Mouse (Mus musculus) stomach, embryonic 15.5 days (tissue): ENCODE measurements around the gene Ubb. TPM values are rescaled to one million over a fixed set of nuclear protein-coding genes. Genes with fewer than 3 reads are reported as not detected.

ENCODE experiments used
- ATAC-seq: fragments of 200-750 bp; cut with Nextera tagmentation; 2 replicates; pipeline ENCODE4 v1.8.0; 2017; ENCODE audit warnings: low read depth, moderate number of reproducible peaks, moderate TSS enrichment; ENCODE audit not compliant: insufficient read depth, low FRiP score
- H3K27ac ChIP-seq: fragments of 300-500 bp; sonication (generic); 2 replicates; pipeline ENCODE4 v1.5.1; 2015; ENCODE audit warnings: mild to moderate bottlenecking, inconsistent platforms
- H3K27me3 ChIP-seq: fragments of 300-500 bp; sonication (generic); replicated peaks from 2 replicates; pipeline ENCODE4 v1.6.1; 2015; ENCODE audit warnings: inconsistent platforms
- H3K36me3 ChIP-seq: fragments of 300-500 bp; sonication (generic); 2 replicates; pipeline ENCODE4 v1.6.1; 2015; ENCODE audit warnings: inconsistent platforms
- H3K4me1 ChIP-seq: fragments of 300-500 bp; sonication (generic); 2 replicates; pipeline ENCODE4 v1.6.1; 2015; ENCODE audit warnings: inconsistent platforms
- H3K4me2 ChIP-seq: fragments of 300-500 bp; sonication (generic); 2 replicates; pipeline ENCODE4 v1.6.1; 2015; ENCODE audit warnings: mild to moderate bottlenecking, inconsistent platforms
- H3K4me3 ChIP-seq: fragments of 300-500 bp; sonication (generic); replicated peaks from 2 replicates; pipeline ENCODE4 v1.5.1; 2015; ENCODE audit warnings: inconsistent platforms
- H3K9ac ChIP-seq: fragments of 300-500 bp; sonication (generic); 2 replicates; pipeline ENCODE4 v1.6.1; 2015; ENCODE audit warnings: inconsistent platforms
- H3K9me3 ChIP-seq: fragments of 300-500 bp; sonication (generic); 2 replicates; pipeline ENCODE4 v1.6.1; 2016; ENCODE audit warnings: inconsistent platforms
- WGBS: fragments of 180-500 bp; shearing (Covaris S2); methylation state at CpG from one replicate; pipeline ENCODE4 v1.1.7; 2015; 5-methylcytosine and 5-hydroxymethylcytosine counted together
- polyA plus RNA-seq: library from polyadenylated mRNA; unstranded; fragments of >200 nt; fragmentation: Nextera tagmentation; extraction: Ambion mirVana; gene quantifications from 2 replicates; pipeline ENCODE4 v1.2.1, GENCODE M21; 2015

Ubb gene
- polyA plus RNA-seq, 1 experiment from 2014 or later = 2,363 TPM

DNA sequence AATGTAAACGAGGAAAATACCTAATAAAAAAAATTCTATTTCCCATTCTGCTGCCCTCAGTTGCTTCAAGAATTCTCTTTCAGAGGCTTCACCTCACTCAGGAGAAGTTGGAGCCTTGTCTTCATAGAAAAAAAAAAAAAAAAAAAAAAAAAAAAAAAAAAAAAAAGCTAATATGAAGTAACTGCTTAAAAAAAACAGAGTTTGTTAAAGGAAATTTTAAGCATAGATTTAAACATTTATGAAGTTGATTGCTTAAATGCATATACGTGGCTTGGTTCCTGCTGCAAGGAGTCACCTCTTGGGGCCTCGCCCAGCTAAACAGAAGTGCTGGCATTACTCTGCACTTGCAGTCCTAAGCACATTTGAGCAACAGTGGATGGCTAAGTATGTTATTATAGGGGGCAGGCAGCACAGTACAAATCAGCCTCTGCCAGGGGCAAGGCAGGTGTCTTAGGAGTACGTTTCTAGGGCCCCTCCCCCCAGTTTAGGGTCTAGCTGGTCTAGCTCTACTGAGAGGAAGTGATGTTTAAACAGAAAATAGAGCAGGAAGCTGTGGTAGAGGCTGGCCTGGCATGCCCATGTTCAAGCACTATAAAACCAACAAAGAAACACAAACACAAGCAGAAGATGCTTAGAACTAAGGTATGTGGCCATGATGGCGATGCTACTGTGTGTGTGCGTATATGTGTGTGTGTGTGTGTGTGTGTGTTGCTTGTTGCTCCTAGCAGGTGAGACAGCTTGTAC is 23.2 kb downstream of the Ubb start, which contains the start of gene Trpv2:
TSS of gene Trpv2 (plus strand) at position 528 of the 744 bp plus-strand sequence.
- H3K27me3 ChIP-seq = 0 out of 2 replicates have a peak, but pooled peaks cover 7% of the 10 kb centered on the region
- peak within 1 kb of the TSS; percentile 50 for H3K4me3 ChIP-seq
- H3K9me3 ChIP-seq = no peaks in the 10 kb centered on the region
- H3K9ac ChIP-seq = no peak within 1 kb of the TSS
- H3K27ac ChIP-seq = no peak within 1 kb of the TSS
- no peaks in the 10 kb centered on the region for H3K36me3 ChIP-seq
- no peak for ATAC-seq
- peak within 1 kb of the TSS; percentile 98 for H3K4me2 ChIP-seq
- peaks cover 9% of the 10 kb centered on the region; the same call in 1 of the 2 replicates for H3K4me1 ChIP-seq
- 70% methylated on average over 6 of the region's 6 CpGs for WGBS

DNA sequence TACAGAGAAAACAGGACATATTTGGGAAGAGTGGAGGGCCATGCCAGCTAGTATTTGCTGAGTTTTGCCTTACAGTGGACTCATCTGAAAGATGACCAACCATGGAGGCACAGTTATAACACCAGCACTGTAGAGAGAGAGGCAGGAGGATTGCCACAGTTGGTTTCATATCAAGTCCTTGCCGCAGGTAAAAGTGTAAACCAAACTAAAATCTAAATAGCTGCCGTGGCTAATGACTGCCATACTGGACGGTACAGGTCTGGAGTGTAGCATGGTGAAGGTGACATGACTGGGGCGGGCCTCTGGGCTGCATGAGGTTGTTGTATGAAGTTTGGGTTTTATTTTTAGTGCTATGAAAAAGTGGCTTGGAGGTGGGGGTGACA is 23.7 kb downstream of the Ubb start:
- no peak overlapping the region for H3K4me2 ChIP-seq
- H3K4me1 ChIP-seq = peaks cover 9% of the 10 kb centered on the region; the same call in 1 of the 2 replicates
- H3K9me3 ChIP-seq = no peaks in the 10 kb centered on the region
- H3K4me3 ChIP-seq = no peak overlapping the region
- no peak for ATAC-seq
- 79% methylated on average over 4 of the region's 4 CpGs for WGBS
- no peaks in the 10 kb centered on the region for H3K36me3 ChIP-seq
- no peak overlapping the region for H3K9ac ChIP-seq
- H3K27me3 ChIP-seq = 0 out of 2 replicates have a peak, but pooled peaks cover 7% of the 10 kb centered on the region
- no peak overlapping the region for H3K27ac ChIP-seq

DNA sequence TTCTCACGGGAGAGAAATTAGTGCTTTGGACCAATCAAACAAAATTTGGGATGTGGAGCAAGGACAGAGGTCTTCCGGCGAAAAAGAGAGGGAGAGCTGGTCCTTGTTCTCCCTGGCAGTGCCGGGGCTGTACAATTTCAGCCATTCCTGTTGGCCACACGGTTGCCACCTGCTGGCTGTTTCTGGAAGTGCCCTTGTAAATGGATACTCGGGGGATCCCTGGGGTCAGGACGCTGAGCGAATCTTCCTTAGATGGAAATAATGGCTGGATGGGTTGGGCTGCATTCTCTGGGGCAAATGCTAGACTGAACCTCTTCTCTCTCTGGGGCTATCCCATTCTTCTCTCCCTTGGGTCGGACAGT is 24.3 kb downstream of the Ubb start:
- Histone ChIP-seq H3K9ac (peak overlapping the region; percentile 29), H3K4me1 (peaks cover 9% of the 10 kb centered on the region; the same call in 1 of the 2 replicates), H3K36me3 (no peaks in the 10 kb centered on the region), H3K9me3 (no peaks in the 10 kb centered on the region), H3K4me2 (peak overlapping the region; percentile 98), H3K4me3 (peak overlapping the region; percentile 50), H3K27me3 (0 out of 2 replicates have a peak, but pooled peaks cover 7% of the 10 kb centered on the region), H3K27ac (peak overlapping the region; percentile 48; the same call in 1 of the 2 replicates)
- ATAC-seq = peak; percentile 65
- 2% methylated on average over 9 of the region's 9 CpGs for WGBS

DNA sequence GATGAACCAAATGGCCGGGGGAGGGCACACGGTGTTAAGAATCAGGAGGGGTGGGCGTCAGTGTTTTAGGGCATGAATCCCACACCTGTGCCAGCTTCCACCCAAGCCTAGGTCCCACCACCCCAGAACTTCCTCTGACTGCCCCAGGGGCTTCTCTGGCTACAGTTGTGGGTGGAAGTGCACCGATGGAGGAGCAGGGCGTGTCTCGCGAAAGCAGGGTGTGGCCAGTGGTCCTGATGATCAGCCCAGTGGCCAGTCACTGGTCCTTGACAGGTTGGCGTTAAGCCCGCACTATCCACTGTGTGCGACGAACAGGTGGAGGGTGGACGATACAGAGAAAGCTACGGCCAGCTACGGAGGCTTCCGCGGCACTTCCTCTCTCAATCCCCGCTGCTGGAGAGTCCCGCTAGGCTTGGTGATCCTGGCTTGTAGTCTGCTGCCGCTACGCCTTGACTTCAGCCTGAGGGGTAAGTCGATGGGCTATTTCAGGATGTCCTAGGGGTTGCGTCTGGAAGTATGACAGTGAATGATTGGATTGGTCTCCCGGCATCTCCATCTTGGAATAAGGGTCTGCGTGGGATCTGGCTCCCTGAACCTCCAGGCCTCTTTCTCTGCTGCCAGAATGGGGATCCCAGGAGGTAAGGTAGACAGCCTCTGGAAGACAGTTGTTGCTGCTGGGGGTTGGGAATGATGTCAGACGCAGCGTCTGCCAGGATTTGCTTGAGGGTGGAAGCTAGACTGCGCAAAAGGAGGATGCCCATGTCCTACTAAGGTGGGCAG is 24.9 kb downstream of the Ubb start:
- ATAC-seq = peak; percentile 46
- Histone ChIP-seq H3K9me3 (no peaks in the 10 kb centered on the region), H3K4me1 (peaks cover 9% of the 10 kb centered on the region; the same call in 1 of the 2 replicates), H3K4me2 (peak overlapping the region; percentile 98), H3K27ac (peak overlapping the region; percentile 48; the same call in 1 of the 2 replicates), H3K36me3 (no peaks in the 10 kb centered on the region), H3K4me3 (peak overlapping the region; percentile 50), H3K27me3 (0 out of 2 replicates have a peak, but pooled peaks cover 7% of the 10 kb centered on the region), H3K9ac (peak overlapping the region; percentile 29)
- WGBS = 5% methylated on average over 27 of the region's 27 CpGs

DNA sequence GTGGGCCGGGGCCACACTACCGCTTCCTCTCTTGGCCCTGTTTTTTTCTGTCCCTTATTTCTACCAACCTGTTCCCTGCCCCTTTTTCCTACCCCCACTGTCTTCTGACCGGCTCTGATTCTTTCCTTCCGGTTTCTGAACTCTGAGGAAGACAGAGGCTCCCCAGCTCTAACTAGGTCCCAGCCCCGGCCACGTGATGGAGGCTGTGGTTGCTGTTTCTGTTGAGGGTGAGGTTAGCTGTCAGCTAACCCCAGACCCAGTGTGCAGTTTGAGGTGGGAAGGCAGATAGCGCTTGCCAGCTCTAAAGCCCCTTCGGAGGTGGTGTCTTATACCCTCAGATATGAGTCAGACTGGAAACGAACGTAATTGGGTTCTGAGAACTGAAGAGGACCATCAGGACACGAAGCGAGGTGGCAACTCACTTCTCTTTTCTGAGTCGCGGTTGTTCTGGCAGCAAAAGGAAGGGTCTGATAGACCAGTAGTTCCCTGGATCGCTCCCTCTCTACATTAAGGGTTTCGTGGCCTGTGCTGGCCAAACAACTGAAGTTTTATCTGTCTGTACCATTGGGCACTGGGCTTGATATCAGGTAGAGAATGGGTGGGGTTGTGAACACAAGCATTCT is 25.7 kb downstream of the Ubb start:
- H3K9me3 ChIP-seq = no peaks in the 10 kb centered on the region
- H3K4me1 ChIP-seq = peaks cover 9% of the 10 kb centered on the region; the same call in 1 of the 2 replicates
- H3K27ac ChIP-seq = peak overlapping the region; percentile 31; the same call in 1 of the 2 replicates
- H3K36me3 ChIP-seq = no peaks in the 10 kb centered on the region
- 0 out of 2 replicates have a peak, but pooled peaks cover 7% of the 10 kb centered on the region for H3K27me3 ChIP-seq
- peak overlapping the region; percentile 4; the same call in 1 of the 2 replicates for H3K9ac ChIP-seq
- peak overlapping the region; percentile 50 for H3K4me3 ChIP-seq
- WGBS = 58% methylated on average over 16 of the region's 16 CpGs
- peak overlapping the region; percentile 98 for H3K4me2 ChIP-seq
- ATAC-seq = no peak

DNA sequence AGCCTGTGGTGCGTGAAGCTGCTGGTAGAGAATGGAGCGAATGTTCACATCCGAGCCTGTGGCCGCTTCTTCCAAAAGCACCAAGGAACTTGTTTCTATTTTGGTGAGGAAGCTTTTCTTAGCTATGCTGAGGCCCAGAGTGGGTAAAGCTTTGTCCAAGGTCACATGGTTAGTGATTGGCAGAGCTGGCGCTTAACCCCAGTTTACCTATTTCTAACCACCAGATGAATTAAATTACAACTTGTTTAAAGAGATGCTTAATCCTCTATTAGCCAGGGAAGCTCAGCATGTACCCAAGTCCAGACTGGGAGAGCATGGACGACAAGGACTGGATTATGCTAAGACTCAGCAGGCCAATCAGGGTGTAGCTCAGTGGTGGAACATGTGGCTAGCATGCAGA is 32.1 kb downstream of the Ubb start:
- no peak for ATAC-seq
- Histone ChIP-seq H3K4me1 (no peaks in the 10 kb centered on the region), H3K9me3 (no peaks in the 10 kb centered on the region), H3K4me3 (no peak overlapping the region), H3K4me2 (no peak overlapping the region), H3K36me3 (no peaks in the 10 kb centered on the region), H3K27me3 (no peaks in the 10 kb centered on the region), H3K27ac (no peak overlapping the region), H3K9ac (no peak overlapping the region)
- 87% methylated on average over 6 of the region's 6 CpGs for WGBS

DNA sequence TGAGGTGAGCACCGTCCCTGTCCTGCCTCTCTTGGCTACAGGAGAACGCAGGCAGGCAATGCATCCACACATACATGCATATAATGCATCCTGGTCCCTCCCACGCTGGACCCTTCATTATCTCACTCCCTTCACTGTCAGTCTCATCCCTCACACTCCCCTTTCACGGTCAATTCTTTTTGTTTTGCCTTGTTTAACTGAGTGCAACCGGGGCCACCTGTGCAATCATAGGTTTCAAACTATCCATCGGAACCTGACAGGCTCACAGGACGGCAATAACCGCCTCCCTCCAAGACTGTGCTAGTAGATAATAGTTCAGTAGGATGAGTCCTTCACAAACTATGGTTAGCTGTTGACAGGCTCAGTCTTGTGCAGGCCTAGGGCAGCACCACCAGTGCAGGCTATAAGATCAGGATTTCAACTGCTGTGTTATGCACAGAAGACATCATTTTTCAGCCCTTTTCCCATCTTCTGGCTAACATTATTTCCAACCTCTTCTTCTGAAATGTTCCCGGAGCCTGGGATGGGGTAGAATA is 33.8 kb downstream of the Ubb start:
- no peak overlapping the region for H3K9ac ChIP-seq
- H3K4me2 ChIP-seq = no peak overlapping the region
- no peaks in the 10 kb centered on the region for H3K9me3 ChIP-seq
- no peaks in the 10 kb centered on the region for H3K27me3 ChIP-seq
- no peak overlapping the region for H3K4me3 ChIP-seq
- no peaks in the 10 kb centered on the region for H3K36me3 ChIP-seq
- no peak for ATAC-seq
- no peak overlapping the region for H3K27ac ChIP-seq
- WGBS = 64% methylated on average over 9 of the region's 9 CpGs
- no peaks in the 10 kb centered on the region for H3K4me1 ChIP-seq

DNA sequence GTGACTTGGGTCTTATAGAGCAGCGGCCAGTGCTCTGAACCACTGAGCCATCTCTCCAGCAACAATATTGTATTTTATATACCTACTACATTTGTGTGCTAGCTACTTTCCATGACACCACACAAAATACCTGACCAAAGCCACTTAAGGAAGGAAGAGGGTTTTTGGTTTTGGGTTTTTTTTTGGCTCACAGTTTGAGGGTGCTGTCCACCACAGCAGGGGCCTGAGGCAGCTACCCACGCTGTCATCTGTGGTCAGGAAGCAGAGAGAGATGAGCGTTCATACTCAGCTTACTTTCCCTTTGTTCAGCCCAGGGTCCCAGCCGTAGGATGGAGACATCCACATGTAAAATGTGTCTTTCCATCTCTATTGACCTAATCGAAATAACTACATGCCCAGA is 36.1 kb downstream of the Ubb start:
- no peak overlapping the region for H3K27ac ChIP-seq
- no peak overlapping the region for H3K4me3 ChIP-seq
- H3K4me1 ChIP-seq = no peaks in the 10 kb centered on the region
- no peak overlapping the region for H3K9ac ChIP-seq
- H3K27me3 ChIP-seq = no peaks in the 10 kb centered on the region
- 77% methylated on average over 5 of the region's 5 CpGs for WGBS
- ATAC-seq = no peak
- no peak overlapping the region for H3K4me2 ChIP-seq
- H3K9me3 ChIP-seq = no peaks in the 10 kb centered on the region
- no peaks in the 10 kb centered on the region for H3K36me3 ChIP-seq

DNA sequence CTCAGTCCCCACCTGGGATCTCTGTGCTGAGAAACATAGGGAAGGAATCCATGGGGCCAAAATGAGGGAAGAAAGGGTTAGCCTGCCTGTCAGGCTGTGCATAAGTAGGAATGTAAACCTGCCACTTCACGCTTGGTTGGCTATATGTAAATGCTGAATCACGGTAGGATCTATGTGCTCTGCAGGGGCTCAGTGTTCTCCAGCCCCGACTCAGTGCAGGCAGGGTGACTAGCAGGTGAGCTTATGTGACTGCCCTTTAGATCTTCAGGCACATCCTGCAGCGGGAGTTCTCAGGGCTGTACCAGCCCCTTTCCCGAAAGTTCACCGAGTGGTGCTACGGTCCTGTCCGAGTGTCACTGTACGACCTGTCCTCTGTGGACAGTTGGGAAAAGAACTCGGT is 38.4 kb downstream of the Ubb start:
- ATAC-seq = no peak

DNA sequence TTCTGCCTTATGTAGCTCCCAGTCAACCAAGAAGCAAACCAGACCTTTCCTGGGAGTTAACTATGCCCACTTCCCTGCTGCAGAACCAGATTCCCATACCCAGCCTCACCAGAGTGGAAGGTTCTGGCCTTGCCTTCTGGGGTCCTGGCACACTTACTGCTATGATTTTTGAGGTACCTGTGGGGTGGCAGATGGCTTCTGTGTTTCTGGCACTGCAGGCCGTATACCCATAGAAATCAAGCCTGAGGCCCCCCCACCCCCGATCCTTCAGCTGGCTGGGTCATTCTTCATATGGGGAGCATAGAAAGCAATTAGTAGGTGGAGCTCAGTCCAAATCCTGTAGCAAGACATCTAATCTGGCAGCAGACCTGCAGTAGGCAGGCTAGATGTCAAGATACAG is 40.1 kb downstream of the Ubb start:
- Histone ChIP-seq H3K27ac (no peak overlapping the region), H3K4me1 (no peaks in the 10 kb centered on the region), H3K27me3 (no peaks in the 10 kb centered on the region), H3K9ac (no peak overlapping the region), H3K36me3 (no peaks in the 10 kb centered on the region), H3K4me3 (no peak overlapping the region), H3K4me2 (no peak overlapping the region), H3K9me3 (no peaks in the 10 kb centered on the region)
- no peak for ATAC-seq
- WGBS = 82% methylated on average over 2 of the region's 2 CpGs

More for the DNA sequence above, 38.4 kb downstream of the Ubb start:
- Histone ChIP-seq H3K36me3 (no peaks in the 10 kb centered on the region), H3K27me3 (no peaks in the 10 kb centered on the region), H3K4me3 (no peak overlapping the region), H3K4me2 (no peak overlapping the region), H3K9me3 (no peaks in the 10 kb centered on the region), H3K9ac (no peak overlapping the region), H3K4me1 (no peaks in the 10 kb centered on the region), H3K27ac (no peak overlapping the region)
- 85% methylated on average over 10 of the region's 10 CpGs for WGBS

DNA sequence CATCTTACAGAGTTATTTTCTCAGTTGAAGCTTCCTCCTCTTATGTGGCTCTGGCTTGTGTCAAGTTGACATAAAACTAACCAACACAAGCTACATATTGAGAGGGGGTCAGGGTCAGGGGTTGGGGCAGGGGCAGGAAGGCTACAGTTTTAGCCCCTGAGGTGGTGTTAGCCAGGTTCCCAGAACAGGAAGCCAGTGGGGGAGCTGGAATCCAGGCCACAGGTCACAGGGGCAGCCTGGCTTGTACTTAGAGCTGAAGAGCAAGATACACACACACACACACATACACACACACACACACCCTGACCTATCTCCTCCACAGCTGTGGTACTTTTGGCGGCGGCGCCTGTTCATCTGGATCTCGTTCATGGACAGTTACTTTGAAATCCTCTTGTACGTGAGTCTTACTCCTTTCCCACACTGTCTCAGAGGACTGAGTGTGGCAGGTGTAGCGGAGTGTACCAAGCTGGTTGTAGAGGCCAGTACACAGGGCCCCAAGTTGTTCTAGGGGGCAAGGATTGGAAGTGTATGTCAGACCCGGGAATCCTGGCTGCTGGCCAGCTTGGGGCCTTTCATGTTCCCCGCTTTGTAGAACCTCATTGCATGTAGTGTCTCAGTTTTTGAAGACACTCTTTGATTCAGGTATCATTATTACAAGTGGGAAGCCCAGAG is 41.1 kb downstream of the Ubb start:
- H3K36me3 ChIP-seq = no peaks in the 10 kb centered on the region
- H3K4me1 ChIP-seq = no peaks in the 10 kb centered on the region
- no peaks in the 10 kb centered on the region for H3K9me3 ChIP-seq
- H3K27me3 ChIP-seq = no peaks in the 10 kb centered on the region
- no peak overlapping the region for H3K4me2 ChIP-seq
- peak; percentile 38; the same call in 1 of the 2 replicates for ATAC-seq
- no peak overlapping the region for H3K27ac ChIP-seq
- WGBS = 54% methylated on average over 8 of the region's 8 CpGs
- no peak overlapping the region for H3K4me3 ChIP-seq
- no peak overlapping the region for H3K9ac ChIP-seq
